ENCODE assay signal across 11 mouse cellular contexts in the genomic region with DNA sequence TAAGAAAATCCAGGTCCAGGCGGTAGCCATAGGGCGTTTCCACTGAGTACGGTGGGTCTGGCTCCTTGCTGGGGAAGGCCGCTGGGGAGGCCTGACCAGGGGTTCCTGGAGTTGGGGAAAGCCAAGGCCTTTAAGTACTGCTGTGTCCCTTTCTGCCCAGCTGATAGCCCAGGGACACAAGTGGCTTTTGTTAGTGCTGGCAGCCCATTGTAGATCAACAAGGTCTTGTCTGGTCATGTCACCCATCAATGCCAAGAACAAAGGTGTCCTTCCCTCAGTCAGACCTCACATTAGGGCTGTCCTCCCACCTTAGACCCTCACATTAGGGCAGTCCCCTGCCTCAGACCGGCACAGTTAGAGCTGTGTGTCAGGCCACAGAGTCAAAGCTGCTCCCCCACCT. TPM values are rescaled to one million over a fixed set of nuclear protein-coding genes. Genes with fewer than 3 reads are reported as not detected.
A peak's percentile ranks its signal among the peaks of the same experiment; 100 is the strongest.
DNase-seq lines count a peak whose midpoint lies in the region; ATAC-seq and TF ChIP-seq lines count a peak whose summit lies in the region.
"Had no signal": no experiment of that assay in that cellular context is flagged by ENCODE, and none has a peak within 500 bp of the region (broad histone marks: within the 10 kb centered on the region; RNA-seq: fewer than 3 reads in every experiment).

No protein-coding gene starts in this region.

- no peak overlapping the region for H3K9ac ChIP-seq in forebrain, embryonic 16.5 days (replicated peaks; ENCODE audit: low read depth, low read length)
- H3K9ac ChIP-seq in kidney, embryonic 15.5 days: no peak overlapping the region
- H3K9ac ChIP-seq in ES-E14 (ENCODE audit: insufficient read depth, low read depth, low read length, poor library complexity, severe bottlenecking): peak overlapping the region; percentile 17
- peak overlapping the region; percentile 34 for H3K9ac ChIP-seq in intestine, embryonic 15.5 days

- peaks cover 36% of the 10 kb centered on the region for H3K4me1 ChIP-seq in forebrain, embryonic 10.5 days
- peaks cover 21% of the 10 kb centered on the region for H3K4me1 ChIP-seq in forebrain, embryonic 16.5 days (replicated peaks; ENCODE audit: control insufficient read depth, insufficient read depth, low read length)
- peaks cover 70% of the 10 kb centered on the region for H3K4me1 ChIP-seq in kidney, embryonic 15.5 days
- peaks cover 13 to 14% of the 10 kb centered on the region in 2 experiments; a peak in 3 of 4 replicates for H3K4me1 ChIP-seq in ES-E14 (ENCODE audit: control insufficient read depth in 2 of 2, insufficient read depth in 2 of 2, low read length in 2 of 2, poor library complexity in 1 of 2)
- peaks cover 47% of the 10 kb centered on the region for H3K4me1 ChIP-seq in intestine, embryonic 15.5 days (replicated peaks)

- no peak for ATAC-seq in forebrain, embryonic 16.5 days
- ATAC-seq in kidney, embryonic 15.5 days (replicated peaks; ENCODE audit: low FRiP score): no peak
- ATAC-seq in intestine, embryonic 15.5 days: no peak
- ATAC-seq: inflammation-experienced regulatory T-cells, adult 6 months had no signal

- 78% methylated on average over 5 of the region's 5 CpGs for WGBS in forebrain, embryonic 10.5 days
- 80% methylated on average over 5 of the region's 5 CpGs for WGBS in forebrain, embryonic 16.5 days
- WGBS in kidney, embryonic 15.5 days: 79% methylated on average over 5 of the region's 5 CpGs
- 62% methylated on average over 5 of the region's 5 CpGs for WGBS in intestine, embryonic 15.5 days

- peaks cover 56% of the 10 kb centered on the region for H3K36me3 ChIP-seq in forebrain, embryonic 10.5 days (replicated peaks)
- H3K36me3 ChIP-seq in forebrain, embryonic 16.5 days (ENCODE audit: control insufficient read depth, insufficient read depth): no peaks in the 10 kb centered on the region
- H3K36me3 ChIP-seq in kidney, embryonic 15.5 days: peaks cover 53% of the 10 kb centered on the region
- H3K36me3 ChIP-seq in ES-E14 (ENCODE audit: control insufficient read depth, insufficient read depth, low read length, poor library complexity, severe bottlenecking): peaks cover 36% of the 10 kb centered on the region
- peaks cover 19% of the 10 kb centered on the region for H3K36me3 ChIP-seq in intestine, embryonic 15.5 days

- H3K27ac ChIP-seq in forebrain, embryonic 10.5 days: peak overlapping the region; percentile 77
- H3K27ac ChIP-seq in forebrain, embryonic 16.5 days (ENCODE audit: low read length): no peak overlapping the region
- peak overlapping the region; percentile 96 for H3K27ac ChIP-seq in kidney, embryonic 15.5 days
- no peak overlapping the region for H3K27ac ChIP-seq in ES-E14 (ENCODE audit: insufficient read depth, low read depth, low read length, poor library complexity, severe bottlenecking)
- peak overlapping the region; percentile 94; the same call in 1 of the 2 replicates for H3K27ac ChIP-seq in intestine, embryonic 15.5 days

- no peaks in the 10 kb centered on the region for H3K9me3 ChIP-seq in forebrain, embryonic 10.5 days
- no peaks in the 10 kb centered on the region for H3K9me3 ChIP-seq in forebrain, embryonic 16.5 days (ENCODE audit: control insufficient read depth, low read length)
- H3K9me3 ChIP-seq in kidney, embryonic 15.5 days (replicated peaks): no peaks in the 10 kb centered on the region
- no peaks in the 10 kb centered on the region for H3K9me3 ChIP-seq in ES-E14 (ENCODE audit: control insufficient read depth, insufficient read depth, low read depth, low read length)
- no peaks in the 10 kb centered on the region for H3K9me3 ChIP-seq in intestine, embryonic 15.5 days

- H3K4me2 ChIP-seq in forebrain, embryonic 16.5 days (ENCODE audit: low read length): no peak overlapping the region
- peak overlapping the region; percentile 64 for H3K4me2 ChIP-seq in kidney, embryonic 15.5 days
- peak overlapping the region; percentile 78 for H3K4me2 ChIP-seq in intestine, embryonic 15.5 days (replicated peaks)

- in situ Hi-C loops in ES-E14 (cut with MboI; ENCODE audit: low sequenced_read_pairs in 2 of 2, unreplicated experiment in 2 of 2): no loop called here

- H3K27me3 ChIP-seq in forebrain, embryonic 10.5 days (ENCODE audit: poor library complexity, severe bottlenecking): no peaks in the 10 kb centered on the region
- no peaks in the 10 kb centered on the region for H3K27me3 ChIP-seq in forebrain, embryonic 16.5 days (replicated peaks; ENCODE audit: control insufficient read depth, insufficient read depth, low read length)
- H3K27me3 ChIP-seq in kidney, embryonic 15.5 days: no peaks in the 10 kb centered on the region
- H3K27me3 ChIP-seq in intestine, embryonic 15.5 days (replicated peaks): no peaks in the 10 kb centered on the region

- peak overlapping the region; percentile 79 for H3K4me3 ChIP-seq in forebrain, embryonic 10.5 days
- H3K4me3 ChIP-seq in forebrain, embryonic 16.5 days (replicated peaks; ENCODE audit: low read length): no peak overlapping the region
- H3K4me3 ChIP-seq in kidney, embryonic 15.5 days (replicated peaks): peak overlapping the region; percentile 68
- H3K4me3 ChIP-seq in ES-E14 (ENCODE audit: insufficient read depth in 1 of 2, low read depth in 1 of 2, low read length in 2 of 2, poor library complexity in 1 of 2, severe bottlenecking in 1 of 2): peak overlapping the region; percentile 54 to 55
- H3K4me3 ChIP-seq in intestine, embryonic 15.5 days (replicated peaks): peak overlapping the region; percentile 22; the same call in 1 of the 2 replicates

- no peak for DNase-seq in forebrain, embryonic 10.5 days (ENCODE audit: extremely low spot score, low spot score)
- no peak for DNase-seq in kidney, postnatal 36 days
- DNase-seq in ES-E14 (ENCODE audit: low read depth, low spot score): no peak
- DNase-seq in thymus, postnatal 0 days (ENCODE audit: low spot score): no peak
- DNase-seq in gastrocnemius, adult 18-20 months (ENCODE audit: low spot score): no peak
- DNase-seq: adrenal gland, adult 2 months had no signal

TF ChIP-seq in ES-E14, 5 proteins besides CTCF, POLR2A, EP300 and RAD21:
- TF ChIP-seq ZNF384 (IDR thresholded peaks at IDR 0.05; ENCODE audit: low read depth, low read length) (no peak), MAFK (IDR thresholded peaks at IDR 0.05; ENCODE audit: insufficient read depth, low read depth, low read length) (no peak), CHD2 (IDR thresholded peaks at IDR 0.05; ENCODE audit: low read depth, low read length) (no peak), HCFC1 (IDR thresholded peaks at IDR 0.05; ENCODE audit: borderline replicate concordance, insufficient read depth, low read length) (no peak)

RNA-seq across cellular contexts. Expression of a gene that starts 3.0 kb away (rescaled TPM):
- polyA plus RNA-seq in forebrain, embryonic 10.5 days (2016; fragmentation: Nextera tagmentation; extraction: Ambion mirVana): 8.6 and 8.9 TPM in 2 replicates
- 3.2 and 3.7 TPM in 2 replicates for polyA plus RNA-seq in forebrain, embryonic 16.5 days (2015; fragmentation: Nextera tagmentation; extraction: Ambion mirVana)
- 18.7 and 23.2 TPM in 2 replicates for polyA plus RNA-seq in kidney, embryonic 15.5 days (2015; fragmentation: Nextera tagmentation; extraction: Ambion mirVana)
- 32.6 and 51.6 TPM in 2 replicates for total RNA-seq in ES-E14 (2012; rRNA removed)
- polyA plus RNA-seq in intestine, embryonic 15.5 days (2015; fragmentation: Nextera tagmentation; extraction: Ambion mirVana): 16.3 and 16.7 TPM in 2 replicates
- 1.8 and 2.0 TPM in 2 replicates for polyA plus RNA-seq in thymus, postnatal 0 days (2015; fragmentation: Nextera tagmentation; extraction: Ambion mirVana)
- total RNA-seq in gastrocnemius, adult 18-20 months (2021): 10 to 100 TPM; 12.6 to 14.3 TPM
- polyA plus RNA-seq: inflammation-experienced regulatory T-cells, adult 6 months had no signal

RNA-seq across cellular contexts. Expression of a gene that starts 35.5 kb away (rescaled TPM):
- 196 and 197 TPM in 2 replicates for polyA plus RNA-seq in forebrain, embryonic 10.5 days (2016; fragmentation: Nextera tagmentation; extraction: Ambion mirVana)
- 35.1 and 42.8 TPM in 2 replicates for polyA plus RNA-seq in forebrain, embryonic 16.5 days (2015; fragmentation: Nextera tagmentation; extraction: Ambion mirVana)
- polyA plus RNA-seq in kidney, embryonic 15.5 days (2015; fragmentation: Nextera tagmentation; extraction: Ambion mirVana): 126 and 135 TPM in 2 replicates
- 127 and 169 TPM in 2 replicates for total RNA-seq in ES-E14 (2012; rRNA removed)
- 94.2 and 107 TPM in 2 replicates for polyA plus RNA-seq in intestine, embryonic 15.5 days (2015; fragmentation: Nextera tagmentation; extraction: Ambion mirVana)
- 136 and 144 TPM in 2 replicates for polyA plus RNA-seq in thymus, postnatal 0 days (2015; fragmentation: Nextera tagmentation; extraction: Ambion mirVana)
- 1 to 10 TPM; 1.9 TPM for total RNA-seq in gastrocnemius, adult 18-20 months (2021)

RNA-seq across cellular contexts. Expression of a gene that starts 39.7 kb away (rescaled TPM):
- polyA plus RNA-seq in forebrain, embryonic 10.5 days (2016; fragmentation: Nextera tagmentation; extraction: Ambion mirVana): 0.62 and 0.94 TPM in 2 replicates
- 0.51 TPM in 1 of 2 replicates, not detected in the other for polyA plus RNA-seq in forebrain, embryonic 16.5 days (2015; fragmentation: Nextera tagmentation; extraction: Ambion mirVana)
- polyA plus RNA-seq in kidney, embryonic 15.5 days (2015; fragmentation: Nextera tagmentation; extraction: Ambion mirVana): 4.3 and 4.9 TPM in 2 replicates
- total RNA-seq in ES-E14 (2012; rRNA removed): 0.48 TPM in 1 of 2 replicates, not detected in the other
- polyA plus RNA-seq in intestine, embryonic 15.5 days (2015; fragmentation: Nextera tagmentation; extraction: Ambion mirVana): 8.2 and 12.0 TPM in 2 replicates
- polyA plus RNA-seq in thymus, postnatal 0 days (2015; fragmentation: Nextera tagmentation; extraction: Ambion mirVana): 0.16 TPM in 1 of 2 replicates, not detected in the other
- under 1 TPM in 1 of 2 experiments, not detected in 1; 0.26 TPM for total RNA-seq in gastrocnemius, adult 18-20 months (2021)
- total RNA-seq: left cerebral cortex, adult 18-20 months had no signal
- polyA plus RNA-seq: inflammation-experienced regulatory T-cells, adult 6 months had no signal

RNA-seq across cellular contexts. Expression of a gene that starts 56.9 kb away (rescaled TPM):
- 24.2 and 24.7 TPM in 2 replicates for polyA plus RNA-seq in forebrain, embryonic 10.5 days (2016; fragmentation: Nextera tagmentation; extraction: Ambion mirVana)
- polyA plus RNA-seq in forebrain, embryonic 16.5 days (2015; fragmentation: Nextera tagmentation; extraction: Ambion mirVana): 11.8 and 12.0 TPM in 2 replicates
- polyA plus RNA-seq in kidney, embryonic 15.5 days (2015; fragmentation: Nextera tagmentation; extraction: Ambion mirVana): 36.8 and 46.3 TPM in 2 replicates
- 45.4 and 144 TPM in 2 replicates for total RNA-seq in ES-E14 (2012; rRNA removed)
- 26.9 and 30.7 TPM in 2 replicates for polyA plus RNA-seq in intestine, embryonic 15.5 days (2015; fragmentation: Nextera tagmentation; extraction: Ambion mirVana)
- polyA plus RNA-seq in thymus, postnatal 0 days (2015; fragmentation: Nextera tagmentation; extraction: Ambion mirVana): 5.3 and 5.9 TPM in 2 replicates
- 1 to 10 TPM; 7.4 to 8.7 TPM for total RNA-seq in gastrocnemius, adult 18-20 months (2021)

Comparison
In these comparisons a context has a peak if more than half of its experiments do, and no peak if none do; other contexts are left out.
1. H3K27ac ChIP-seq: peak in forebrain, embryonic 10.5 days (single experiment), kidney, embryonic 15.5 days (single experiment) and intestine, embryonic 15.5 days (single experiment); none in forebrain, embryonic 16.5 days (single experiment) and ES-E14 (single experiment).
2. H3K9ac ChIP-seq: peak in ES-E14 (single experiment) and intestine, embryonic 15.5 days (single experiment); none in forebrain, embryonic 16.5 days (single experiment) and kidney, embryonic 15.5 days (single experiment).